Mouse (Mus musculus) gastrocnemius, adult 8-10 months (tissue): ENCODE measurements at regions not wholly inside any gene's neighbourhood (a gene's known extent, or its start where the extent isn't known, plus 50 kb on each side); places are given as distances from the start of the nearest gene placed in this dataset. TPM values are rescaled to one million over a fixed set of nuclear protein-coding genes. Genes with fewer than 3 reads are reported as not detected.

Experiments used
- microRNA-seq: library from miRNA; unstranded; fragments of <30 nt; microRNA quantifications from one replicate; pipeline ENCODE4 v1.2.0, GENCODE M21; 2022

Small RNA genes in the stretch of these regions (microRNA-seq; reads per million reads assigned to microRNA genes)
- not detected for gene Mir6343
